Mouse (Mus musculus) hindlimb bud, embryonic 11.5 days (tissue): Measurements from ENCODE around the gene Atp5f1.

Experiments
- DNase-seq: peaks from one replicate; pipeline ENCODE4 v3.0.0-alpha.2; 2012; ENCODE audit warnings: low read depth, low spot score; ENCODE audit errors: extremely low spot score

Atp5f1 gene

GRCm38 (mm10) chr3:105904213-105904612 lies 55.7 kb downstream of the Atp5f1 start:
- DNase-seq, result no peak

- no peak for DNase-seq
These were observed 58.4 kb downstream of the Atp5f1 start for GRCm38 (mm10) chr3:105901468-105901867.

- no peak for DNase-seq
These were observed 59.2 kb downstream of the Atp5f1 start for GRCm38 (mm10) chr3:105900716-105901115.

- DNase-seq, result no peak
These were observed 59.6 kb downstream of the Atp5f1 start for GRCm38 (mm10) chr3:105900266-105900665.

- DNase-seq, result peak; percentile 82
These were observed 60.3 kb downstream of the Atp5f1 start for GRCm38 (mm10) chr3:105899394-105900147.

GRCm38 (mm10) chr3:105898861-105899260 lies 61.0 kb downstream of the Atp5f1 start:
- no peak for DNase-seq

GRCm38 (mm10) chr3:105898325-105898724 lies 61.6 kb downstream of the Atp5f1 start:
- DNase-seq, result no peak

GRCm38 (mm10) chr3:105896811-105897210 lies 63.1 kb downstream of the Atp5f1 start:
- DNase-seq, result no peak

- DNase-seq, result no peak
These were observed 65.0 kb downstream of the Atp5f1 start for GRCm38 (mm10) chr3:105894601-105895592.

- DNase-seq, result no peak
These were observed 65.9 kb downstream of the Atp5f1 start for GRCm38 (mm10) chr3:105893941-105894391.
